19 mouse cellular contexts compared by ENCODE assay signal in the genomic region with DNA sequence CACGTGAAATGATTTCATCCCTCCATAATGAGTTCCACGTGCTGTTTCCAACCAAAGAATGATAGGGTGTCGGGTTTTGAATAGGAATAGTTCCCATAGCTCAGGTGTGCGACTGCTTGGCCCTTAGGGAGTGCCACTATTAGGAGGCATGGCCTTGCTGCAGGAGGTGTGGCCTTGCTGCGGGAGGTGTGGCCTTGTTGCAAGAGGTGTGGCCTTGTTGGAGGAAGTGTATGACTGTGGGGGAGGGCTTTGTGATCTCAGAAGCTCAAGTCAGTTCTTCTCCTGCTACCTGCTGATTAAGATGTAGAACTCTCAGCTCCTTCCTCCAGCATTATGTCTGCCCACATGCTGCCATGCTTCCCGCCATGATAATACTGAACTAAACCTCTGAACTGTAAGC. TPM values are rescaled to one million over a fixed set of nuclear protein-coding genes. Genes with fewer than 3 reads are reported as not detected.
DNase-seq lines count a peak whose midpoint lies in the region; ATAC-seq and TF ChIP-seq lines count a peak whose summit lies in the region.
"Had no signal": no experiment of that assay in that cellular context is flagged by ENCODE, and none has a peak within 500 bp of the region (broad histone marks: within the 10 kb centered on the region; RNA-seq: fewer than 3 reads in every experiment).

No protein-coding gene starts in this region.

- H3K4me1 ChIP-seq in heart, embryonic 10.5 days = no peaks in the 10 kb centered on the region
- no peaks in the 10 kb centered on the region for H3K4me1 ChIP-seq in MEL (ENCODE audit: control insufficient read depth in 1 of 2, insufficient read depth in 2 of 2, low read length in 2 of 2)
- H3K4me1 ChIP-seq: lung, embryonic 15.5 days; midbrain, embryonic 15.5 days had no signal

- no peaks in the 10 kb centered on the region for H3K36me3 ChIP-seq in heart, embryonic 10.5 days
- no peaks in the 10 kb centered on the region for H3K36me3 ChIP-seq in MEL (ENCODE audit: control insufficient read depth in 1 of 2, insufficient read depth in 2 of 2, low read length in 2 of 2)
- H3K36me3 ChIP-seq: limb, embryonic 15.5 days; lung, embryonic 15.5 days; midbrain, embryonic 15.5 days had no signal

- intact Hi-C loops in gastrocnemius, postnatal 36 days (cut with DNase I) = no loop called here

- peak; percentile 41 for DNase-seq in heart, embryonic 10.5 days (ENCODE audit: low spot score)
- no peak for DNase-seq in heart, adult 9 months (ENCODE audit: low spot score in 2 of 2)
- peak; percentile 66 for DNase-seq in MEL (ENCODE audit: low read depth, low spot score)
- peak; percentile 3 for DNase-seq in induced T-regulatory cell, adult 2 months (ENCODE audit: low read depth)
- DNase-seq in ovary, adult 18-20 months (ENCODE audit: low spot score) = no peak
- DNase-seq in ovary, postnatal 36 days (ENCODE audit: low spot score) = no peak
- DNase-seq in gastrocnemius, postnatal 36 days = no peak
- DNase-seq: adrenal gland, adult 8-10 months; cerebellum, adult 11-12 months; cerebellum, postnatal 36 days; gastrocnemius, postnatal 10 days; heart, postnatal 4 days; kidney, adult 9 months had no signal

- H3K9ac ChIP-seq in MEL (ENCODE audit: control insufficient read depth, low read depth, low read length, poor library complexity, severe bottlenecking) = no peak overlapping the region
- H3K9ac ChIP-seq: limb, embryonic 15.5 days; lung, embryonic 15.5 days; midbrain, embryonic 15.5 days had no signal

- TF ChIP-seq POLR2A in MEL (IDR thresholded peaks at IDR 0.05; ENCODE audit: control insufficient read depth in 1 of 2, insufficient read depth in 1 of 2, low read depth in 1 of 2, low read length in 2 of 2, poor library complexity in 1 of 2) = no peak

- WGBS in heart, embryonic 10.5 days = 54% methylated on average over 6 of the region's 6 CpGs

- no peak for TF ChIP-seq RAD21 in MEL (IDR thresholded peaks at IDR 0.05; ENCODE audit: low read depth, low read length)

- H3K4me3 ChIP-seq in heart, embryonic 10.5 days = no peak overlapping the region
- no peak overlapping the region for H3K4me3 ChIP-seq in MEL (ENCODE audit: control insufficient read depth in 1 of 2, insufficient read depth in 1 of 2, low read depth in 2 of 2, low read length in 2 of 2)
- H3K4me3 ChIP-seq: limb, embryonic 15.5 days; lung, embryonic 15.5 days; midbrain, embryonic 15.5 days had no signal

- no peaks in the 10 kb centered on the region for H3K9me3 ChIP-seq in heart, embryonic 10.5 days
- no peaks in the 10 kb centered on the region for H3K9me3 ChIP-seq in MEL (replicated peaks; ENCODE audit: insufficient read depth, low read length)
- H3K9me3 ChIP-seq: limb, embryonic 15.5 days; lung, embryonic 15.5 days; midbrain, embryonic 15.5 days had no signal

- no peak overlapping the region for H3K27ac ChIP-seq in heart, embryonic 10.5 days
- no peak overlapping the region for H3K27ac ChIP-seq in MEL (ENCODE audit: control insufficient read depth, low read depth, low read length)
- H3K27ac ChIP-seq: limb, embryonic 15.5 days; lung, embryonic 15.5 days; macrophage; midbrain, embryonic 15.5 days had no signal

- no peaks in the 10 kb centered on the region for H3K79me2 ChIP-seq in MEL (ENCODE audit: control insufficient read depth, insufficient read depth, low read length, poor library complexity)

- no peak for TF ChIP-seq EP300 in MEL (IDR thresholded peaks at IDR 0.05; ENCODE audit: low read depth in 1 of 2, low read length in 2 of 2)

- H3K27me3 ChIP-seq in heart, embryonic 10.5 days (ENCODE audit: insufficient read depth, poor library complexity, severe bottlenecking) = no peaks in the 10 kb centered on the region
- H3K27me3 ChIP-seq in MEL (ENCODE audit: control insufficient read depth in 1 of 2, insufficient read depth in 2 of 2, low read length in 2 of 2) = no peaks in the 10 kb centered on the region; a peak in 1 of 4 replicates
- H3K27me3 ChIP-seq: limb, embryonic 15.5 days; lung, embryonic 15.5 days; midbrain, embryonic 15.5 days had no signal

- peak; percentile 93 for ATAC-seq in megakaryocyte-erythroid progenitor cell, adult 5-6 weeks (replicated peaks; ENCODE audit: low FRiP score, low TSS enrichment, poor library complexity, severe bottlenecking)
- ATAC-seq: hindbrain, embryonic 16.5 days; midbrain, embryonic 15.5 days had no signal

- TF ChIP-seq CTCF in MEL (IDR thresholded peaks at IDR 0.05 in 2 of 3, conservative IDR thresholded peaks at IDR 0.05 in 1 of 3; ENCODE audit: control insufficient read depth in 1 of 3, insufficient read depth in 1 of 3, low read depth in 2 of 3, low read length in 3 of 3, poor library complexity in 1 of 3, severe bottlenecking in 1 of 3) = no peak

TF ChIP-seq in MEL, 35 proteins besides CTCF, POLR2A, EP300 and RAD21:
- TF ChIP-seq MEF2A (IDR thresholded peaks at IDR 0.05; ENCODE audit: extremely low read depth, insufficient replicate concordance, low read depth, low read length, poor library complexity, severe bottlenecking) (no peak), ELF1 (IDR thresholded peaks at IDR 0.05; ENCODE audit: low read depth, low read length) (no peak), MYC (IDR thresholded peaks at IDR 0.05; ENCODE audit: low read depth, low read length) (no peak), MAX (IDR thresholded peaks at IDR 0.05; ENCODE audit: low read length) (no peak; the same call in 1 of the 2 replicates), HCFC1 (IDR thresholded peaks at IDR 0.05; ENCODE audit: low read depth, low read length) (no peak), BHLHE40 (IDR thresholded peaks at IDR 0.05; ENCODE audit: borderline replicate concordance, low read depth, low read length) (no peak), SMC3 (IDR thresholded peaks at IDR 0.05; ENCODE audit: low read depth, low read length) (no peak), RCOR1 (IDR thresholded peaks at IDR 0.05; ENCODE audit: low read depth, low read length) (no peak), SIN3A (IDR thresholded peaks at IDR 0.05; ENCODE audit: low read length) (no peak)

RNA-seq across cellular contexts. Expression of a gene that starts 17.3 kb away (rescaled TPM):
- polyA plus RNA-seq in heart, embryonic 10.5 days (2016; fragmentation: Nextera tagmentation; extraction: Ambion mirVana) = 17.7 and 25.2 TPM in 2 replicates
- total RNA-seq in MEL (2012; rRNA removed) = 0.04 TPM in 1 of 2 replicates, not detected in the other
- not detected for polyA plus RNA-seq in MEL (2012; ENCODE audit: insufficient read depth in 1 of 2, insufficient read length in 2 of 2, low read depth in 1 of 2, low replicate concordance in 2 of 2, missing spikeins in 1 of 2)
- 3.6 and 10.3 TPM in 2 replicates for total RNA-seq in megakaryocyte-erythroid progenitor cell, adult 5-6 weeks (2014; fragmentation: Nextera tagmentation)
- total RNA-seq in megakaryocyte-erythroid progenitor cell, adult 5-6 weeks (2017) = 1.5 and 2.3 TPM in 2 replicates
- total RNA-seq in gastrocnemius, postnatal 36 days (2021) = 100 to 1,000 TPM; 237 to 262 TPM

RNA-seq across cellular contexts. Expression of a gene that starts 48.6 kb away (rescaled TPM):
- polyA plus RNA-seq in heart, embryonic 10.5 days (2016; fragmentation: Nextera tagmentation; extraction: Ambion mirVana) = 56.0 and 69.9 TPM in 2 replicates
- total RNA-seq in MEL (2012; rRNA removed) = 10.3 and 12.2 TPM in 2 replicates
- polyA plus RNA-seq in MEL (2012; ENCODE audit: insufficient read depth in 1 of 2, insufficient read length in 2 of 2, low read depth in 1 of 2, low replicate concordance in 2 of 2, missing spikeins in 1 of 2) = 10 to 100 TPM in 1 of 2 experiments, not detected in 1; 23.9 TPM
- 11.5 and 19.0 TPM in 2 replicates for total RNA-seq in megakaryocyte-erythroid progenitor cell, adult 5-6 weeks (2014; fragmentation: Nextera tagmentation)
- total RNA-seq in megakaryocyte-erythroid progenitor cell, adult 5-6 weeks (2017) = 16.7 and 17.0 TPM in 2 replicates
- 1 to 10 TPM; 8.2 to 8.4 TPM for total RNA-seq in gastrocnemius, postnatal 36 days (2021)

Comparison
In these comparisons a context has a peak if more than half of its experiments do, and no peak if none do; other contexts are left out.
1. DNase-seq: peak in heart, embryonic 10.5 days (single experiment), MEL (single experiment) and induced T-regulatory cell, adult 2 months (single experiment); none in heart, adult 9 months (0 of 2), ovary, adult 18-20 months (single experiment), ovary, postnatal 36 days (single experiment) and gastrocnemius, postnatal 36 days (0 of 2).
2. RNA of a gene that starts 17.3 kb away (total RNA-seq): 237 to 262 TPM in gastrocnemius, postnatal 36 days; 1.5 to 10.3 TPM in megakaryocyte-erythroid progenitor cell, adult 5-6 weeks and 0.04 TPM in MEL; every median in the first group is over 10 times any median in the second.